Mouse (Mus musculus) stomach, embryonic 16.5 days (tissue): Measurements from ENCODE around the gene Kcnmb1. TPM values are rescaled to one million over a fixed set of nuclear protein-coding genes. Genes with fewer than 3 reads are reported as not detected.
A peak's percentile ranks its signal among the peaks of the same experiment; 100 is the strongest.

Source experiments
- ATAC-seq: fragments of 200-750 bp; cut with Nextera tagmentation; 2 replicates; pipeline ENCODE4 v1.8.0; 2017; ENCODE audit warnings: moderate number of reproducible peaks, moderate TSS enrichment; ENCODE audit not compliant: insufficient read depth, low FRiP score
- H3K27ac ChIP-seq: fragments of 300-500 bp; sonication (generic); 2 replicates; pipeline ENCODE4 v1.5.1; 2014; ENCODE audit warnings: low read length
- H3K27me3 ChIP-seq: fragments of 300-500 bp; sonication (generic); 2 replicates; pipeline ENCODE4 v1.6.1; 2014; ENCODE audit warnings: low read length, control low read depth, mixed read lengths; ENCODE audit not compliant: control insufficient read depth, insufficient read depth
- H3K36me3 ChIP-seq: fragments of 300-500 bp; sonication (generic); 2 replicates; pipeline ENCODE4 v1.6.1; 2014; ENCODE audit warnings: low read length; ENCODE audit not compliant: control insufficient read depth, insufficient read depth
- H3K4me1 ChIP-seq: fragments of 300-500 bp; sonication (generic); 2 replicates; pipeline ENCODE4 v1.6.1; 2014; ENCODE audit warnings: low read length, control low read depth, mixed read lengths; ENCODE audit not compliant: control insufficient read depth, insufficient read depth
- H3K4me2 ChIP-seq: fragments of 300-500 bp; sonication (generic); 2 replicates; pipeline ENCODE4 v1.6.1; 2014; ENCODE audit warnings: low read depth, low read length, mixed read lengths
- H3K4me3 ChIP-seq: fragments of 300-500 bp; sonication (generic); replicated peaks from 2 replicates; pipeline ENCODE4 v1.5.1; 2014; ENCODE audit warnings: mild to moderate bottlenecking, low read length
- H3K9ac ChIP-seq: fragments of 300-500 bp; sonication (generic); 2 replicates; pipeline ENCODE4 v1.6.1; 2014; ENCODE audit warnings: low read length
- H3K9me3 ChIP-seq: fragments of 300-500 bp; sonication (generic); replicated peaks from 2 replicates; pipeline ENCODE4 v1.6.1; 2016; ENCODE audit warnings: low read length, control low read depth; ENCODE audit not compliant: control insufficient read depth
- WGBS: fragments of 180-500 bp; shearing (Covaris S2); extraction: QIAGEN DNeasy Blood & Tissue Kit; methylation state at CpG from one replicate; pipeline ENCODE4 v1.1.7; 2014; 5-methylcytosine and 5-hydroxymethylcytosine counted together
- polyA plus RNA-seq: library from polyadenylated mRNA; unstranded; fragments of >200 nt; fragmentation: Nextera tagmentation; extraction: Ambion mirVana; gene quantifications from 2 replicates; pipeline ENCODE4 v1.2.1, GENCODE M21; 2015

Gene Kcnmb1
- polyA plus RNA-seq = 2.6 and 2.9 TPM in 2 replicates

GRCm38 (mm10) chr11:33962688-33963407 lies at the start of gene Kcnmb1:
Kcnmb1 (plus strand) TSS chr11:33963013.
- H3K4me2 ChIP-seq = peak within 1 kb of the TSS; percentile 28; the same call in 1 of the 2 replicates
- 0 out of 2 replicates have a peak, but pooled peaks cover 7% of the 10 kb centered on the region for H3K4me1 ChIP-seq
- H3K27ac ChIP-seq = peak within 1 kb of the TSS; percentile 85
- H3K9ac ChIP-seq = 0 out of 2 replicates have a peak within 1 kb of the TSS, but pooled peaks have one; percentile 3
- peak; percentile 87 for ATAC-seq
- no peaks in the 10 kb centered on the region for H3K9me3 ChIP-seq
- H3K36me3 ChIP-seq = no peaks in the 10 kb centered on the region
- H3K4me3 ChIP-seq = peak within 1 kb of the TSS; percentile 16
- H3K27me3 ChIP-seq = no peaks in the 10 kb centered on the region
- 14% methylated on average over 6 of the region's 6 CpGs for WGBS

GRCm38 (mm10) chr11:33913061-33913460 lies 49.8 kb upstream of the Kcnmb1 start:
- Histone ChIP-seq H3K36me3 (no peaks in the 10 kb centered on the region), H3K9ac (no peak overlapping the region), H3K4me2 (no peak overlapping the region), H3K9me3 (no peaks in the 10 kb centered on the region), H3K4me1 (0 out of 2 replicates have a peak, but pooled peaks cover 6% of the 10 kb centered on the region), H3K27ac (no peak overlapping the region), H3K27me3 (no peaks in the 10 kb centered on the region), H3K4me3 (no peak overlapping the region)
- no peak for ATAC-seq
- 74% methylated on average over 7 of the region's 7 CpGs for WGBS

GRCm38 (mm10) chr11:33914216-33914615 lies 48.6 kb upstream of the Kcnmb1 start:
- H3K27ac ChIP-seq = no peak overlapping the region
- H3K27me3 ChIP-seq = no peaks in the 10 kb centered on the region
- H3K36me3 ChIP-seq = no peaks in the 10 kb centered on the region
- 84% methylated on average over 12 of the region's 12 CpGs for WGBS
- H3K4me2 ChIP-seq = no peak overlapping the region
- H3K9me3 ChIP-seq = no peaks in the 10 kb centered on the region
- H3K9ac ChIP-seq = no peak overlapping the region
- ATAC-seq = no peak
- no peak overlapping the region for H3K4me3 ChIP-seq
- 0 out of 2 replicates have a peak, but pooled peaks cover 6% of the 10 kb centered on the region for H3K4me1 ChIP-seq

GRCm38 (mm10) chr11:33917574-33917973 lies 45.2 kb upstream of the Kcnmb1 start:
- Histone ChIP-seq H3K9me3 (no peaks in the 10 kb centered on the region), H3K36me3 (no peaks in the 10 kb centered on the region), H3K9ac (no peak overlapping the region), H3K27me3 (no peaks in the 10 kb centered on the region), H3K4me3 (no peak overlapping the region), H3K27ac (no peak overlapping the region), H3K4me2 (no peak overlapping the region), H3K4me1 (no peaks in the 10 kb centered on the region)
- no peak for ATAC-seq
- 26% methylated on average over 6 of the region's 6 CpGs for WGBS

GRCm38 (mm10) chr11:33918424-33918823 lies 44.4 kb upstream of the Kcnmb1 start:
- ATAC-seq = no peak
- Histone ChIP-seq H3K4me1 (no peaks in the 10 kb centered on the region), H3K9ac (no peak overlapping the region), H3K9me3 (no peaks in the 10 kb centered on the region), H3K27ac (no peak overlapping the region), H3K4me3 (no peak overlapping the region), H3K36me3 (no peaks in the 10 kb centered on the region), H3K4me2 (no peak overlapping the region), H3K27me3 (no peaks in the 10 kb centered on the region)
- 50% methylated on average over 2 of the region's 2 CpGs for WGBS

- H3K36me3 ChIP-seq = no peaks in the 10 kb centered on the region
- H3K9ac ChIP-seq = no peak overlapping the region
- no peak overlapping the region for H3K4me3 ChIP-seq
- H3K27me3 ChIP-seq = no peaks in the 10 kb centered on the region
- no peak overlapping the region for H3K4me2 ChIP-seq
- WGBS = 77% methylated on average over 7 of the region's 7 CpGs
- H3K4me1 ChIP-seq = no peaks in the 10 kb centered on the region
- H3K9me3 ChIP-seq = no peaks in the 10 kb centered on the region
- ATAC-seq = no peak
- H3K27ac ChIP-seq = no peak overlapping the region
These were observed 43.0 kb upstream of the Kcnmb1 start for GRCm38 (mm10) chr11:33919826-33920225.

- Histone ChIP-seq H3K27ac (no peak overlapping the region), H3K27me3 (no peaks in the 10 kb centered on the region), H3K4me2 (no peak overlapping the region), H3K4me3 (no peak overlapping the region), H3K4me1 (no peaks in the 10 kb centered on the region; the same call in 1 of the 2 replicates), H3K9me3 (no peaks in the 10 kb centered on the region), H3K36me3 (no peaks in the 10 kb centered on the region), H3K9ac (no peak overlapping the region)
- ATAC-seq = no peak
- whole genome bisulfite sequencing = 77% methylated on average over 13 of the region's 13 CpGs
These were observed 41.4 kb upstream of the Kcnmb1 start for GRCm38 (mm10) chr11:33921451-33921850.

GRCm38 (mm10) chr11:33923031-33923430 lies 39.8 kb upstream of the Kcnmb1 start:
- Histone ChIP-seq H3K9me3 (no peaks in the 10 kb centered on the region), H3K9ac (no peak overlapping the region), H3K4me2 (no peak overlapping the region), H3K36me3 (no peaks in the 10 kb centered on the region), H3K4me3 (no peak overlapping the region), H3K4me1 (no peaks in the 10 kb centered on the region; the same call in 1 of the 2 replicates), H3K27ac (no peak overlapping the region), H3K27me3 (no peaks in the 10 kb centered on the region)
- 61% methylated on average over 3 of the region's 3 CpGs for WGBS
- no peak for ATAC-seq

- Histone ChIP-seq H3K9me3 (no peaks in the 10 kb centered on the region), H3K27ac (no peak overlapping the region), H3K4me1 (no peaks in the 10 kb centered on the region; the same call in 1 of the 2 replicates), H3K36me3 (no peaks in the 10 kb centered on the region), H3K4me3 (no peak overlapping the region), H3K4me2 (no peak overlapping the region), H3K9ac (no peak overlapping the region), H3K27me3 (no peaks in the 10 kb centered on the region)
- no peak for ATAC-seq
- 61% methylated on average over 8 of the region's 8 CpGs for WGBS
These were observed 37.0 kb upstream of the Kcnmb1 start for GRCm38 (mm10) chr11:33925778-33926177.
